Mouse (Mus musculus): ENCODE measurements at regions not wholly inside any gene's neighbourhood (a gene's known extent, or its start where the extent isn't known, plus 50 kb on each side); places are given as distances from the start of the nearest gene placed in this dataset. TPM values are rescaled to one million over a fixed set of nuclear protein-coding genes. Genes with fewer than 3 reads are reported as not detected.

Small RNAs in the stretch of these regions (microRNA-seq; reads per million reads assigned to microRNA genes)
- gene Gm26190 = not detected
